Mouse (Mus musculus): Measurements from ENCODE around the gene Elmo3. TPM values are rescaled to one million over a fixed set of nuclear protein-coding genes. Genes with fewer than 3 reads are reported as not detected.

Elmo3 gene
- polyA plus RNA-seq, 1 experiment from 2014 or later, result 2.6 TPM

DNA sequence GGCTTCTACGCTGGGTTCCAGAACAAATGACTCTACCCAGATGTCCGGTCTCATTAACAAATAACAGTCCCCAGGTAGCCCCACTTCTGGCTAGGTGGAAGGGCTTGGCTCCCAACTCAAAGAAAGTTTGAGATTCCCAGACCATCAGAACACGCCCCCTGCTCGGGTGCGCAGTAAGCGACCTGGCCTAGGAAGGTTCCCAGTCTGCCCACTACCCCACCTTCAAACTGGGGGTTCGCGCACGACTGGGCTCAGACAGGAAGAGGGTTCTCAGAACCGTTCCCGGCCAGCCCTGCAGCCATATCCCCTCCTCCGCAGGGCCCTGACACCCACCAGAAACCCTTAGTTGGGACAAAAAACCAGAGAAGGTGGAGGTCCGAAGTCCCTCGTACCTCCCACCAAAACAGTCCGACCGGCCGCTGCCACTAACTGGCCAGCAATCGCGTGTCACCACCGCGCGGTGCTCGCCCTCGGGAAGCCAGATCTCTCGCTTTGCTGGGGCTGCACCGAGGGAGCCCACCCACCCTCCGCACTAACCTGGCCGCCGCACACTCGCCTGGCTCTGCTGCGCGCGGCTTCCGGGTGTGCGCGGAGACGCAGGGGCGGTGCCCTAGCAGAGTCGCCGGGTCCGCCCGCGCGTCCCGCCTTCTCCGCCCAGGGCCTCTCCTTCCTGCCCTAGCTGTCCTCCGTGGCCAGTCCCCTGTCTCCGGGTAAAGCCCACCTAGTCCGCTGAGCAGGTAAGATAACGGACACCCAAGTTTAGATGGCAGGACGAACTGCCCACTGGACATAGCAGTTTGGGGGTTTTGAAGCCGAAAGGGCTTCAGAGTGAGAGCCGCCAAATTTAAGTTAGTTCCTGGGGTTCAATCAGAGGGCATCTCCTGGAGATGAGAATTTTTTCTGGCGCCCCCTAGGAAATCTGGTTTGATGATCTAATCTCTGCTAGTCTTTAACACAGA is 41.1 kb upstream of the Elmo3 start, which contains the start of the genes Tradd and Fbxl8:
TSS of gene Tradd (minus strand) at position 586 of the 959 bp plus-strand sequence.
TSS of gene Fbxl8 (plus strand) at position 625 of the 959 bp plus-strand sequence.
- H3K36me3 ChIP-seq (ENCODE audit: control insufficient read depth, insufficient read depth, low read length), result no peaks in the 10 kb centered on the region
- peaks cover 8% of the 10 kb centered on the region; the same call in 1 of the 2 replicates for H3K4me1 ChIP-seq (replicated peaks; ENCODE audit: control insufficient read depth, insufficient read depth, low read length)
- no peaks in the 10 kb centered on the region for H3K9me3 ChIP-seq (ENCODE audit: control insufficient read depth, low read length)
- DNase-seq (ENCODE audit: low spot score), result peak; percentile 69
- no peak within 1 kb of the TSS for H3K27ac ChIP-seq (ENCODE audit: low read depth, low read length)
- peak within 1 kb of the TSS; percentile 53 for H3K9ac ChIP-seq (ENCODE audit: low read depth, low read length)
- H3K4me2 ChIP-seq (replicated peaks; ENCODE audit: low read depth, low read length), result peak within 1 kb of the TSS; percentile 81
- H3K4me3 ChIP-seq (ENCODE audit: low read depth, low read length), result peak within 1 kb of the TSS; percentile 60
- whole genome bisulfite sequencing, result 2% methylated on average over 54 of the region's 54 CpGs
- peak; percentile 17; the same call in 1 of the 2 replicates for ATAC-seq (ENCODE audit: low FRiP score)
- H3K27me3 ChIP-seq (ENCODE audit: control insufficient read depth, insufficient read depth, low read length), result peaks cover 80% of the 10 kb centered on the region

DNA sequence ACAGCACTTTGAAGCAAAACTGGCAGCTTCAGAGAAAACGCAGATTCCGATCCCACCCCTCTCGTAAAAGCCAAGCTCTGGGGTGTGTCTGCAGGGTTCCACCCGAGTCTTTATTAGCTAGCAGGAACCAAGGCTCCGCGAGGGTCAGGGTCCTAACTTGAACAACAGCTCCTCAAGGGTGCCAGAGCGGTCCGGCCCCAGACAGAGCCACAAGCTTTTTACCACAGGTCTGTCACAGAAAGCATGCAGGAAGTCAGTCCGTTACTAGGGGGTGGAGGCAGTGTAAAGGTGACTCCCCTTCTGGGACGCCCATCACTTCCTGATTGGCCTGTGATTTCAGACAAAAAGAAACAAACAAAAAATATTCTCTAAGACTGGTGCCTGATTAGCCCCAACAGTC is 40.3 kb upstream of the Elmo3 start:
- WGBS, result 15% methylated on average over 10 of the region's 10 CpGs
- Histone ChIP-seq H3K9ac (ENCODE audit: low read depth, low read length) (no peak overlapping the region), H3K4me3 (ENCODE audit: low read depth, low read length) (peak overlapping the region; percentile 60; the same call in 1 of the 2 replicates), H3K4me2 (replicated peaks; ENCODE audit: low read depth, low read length) (0 out of 2 replicates have a peak overlapping the region, but pooled peaks have one; percentile 81), H3K36me3 (ENCODE audit: control insufficient read depth, insufficient read depth, low read length) (no peaks in the 10 kb centered on the region), H3K9me3 (ENCODE audit: control insufficient read depth, low read length) (no peaks in the 10 kb centered on the region), H3K27ac (ENCODE audit: low read depth, low read length) (no peak overlapping the region), H3K4me1 (replicated peaks; ENCODE audit: control insufficient read depth, insufficient read depth, low read length) (peaks cover 8% of the 10 kb centered on the region; the same call in 1 of the 2 replicates), H3K27me3 (ENCODE audit: control insufficient read depth, insufficient read depth, low read length) (peaks cover 81% of the 10 kb centered on the region)
- ATAC-seq (ENCODE audit: low FRiP score) (no peak), DNase-seq (ENCODE audit: low spot score) (peak; percentile 23)

DNA sequence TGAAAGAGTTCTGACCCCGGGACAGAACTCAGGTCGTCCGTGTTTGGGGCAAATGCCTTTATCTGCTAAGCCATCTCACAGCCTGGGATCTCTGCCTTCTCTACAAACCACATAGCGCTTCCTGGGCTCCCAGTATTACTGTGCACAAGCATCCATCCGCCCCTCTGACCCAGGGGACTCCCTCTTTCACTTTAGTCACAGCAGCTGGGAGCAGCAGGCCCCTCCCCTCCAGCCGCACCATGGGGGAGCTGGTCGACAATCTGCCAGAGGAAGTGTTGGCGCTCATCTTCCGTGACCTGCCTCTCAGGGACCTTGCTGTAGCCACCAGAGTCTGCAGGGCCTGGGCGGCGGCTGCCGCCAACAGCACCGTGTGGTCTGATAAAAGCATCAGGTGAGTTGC is 38.6 kb upstream of the Elmo3 start:
- Histone ChIP-seq H3K9ac (ENCODE audit: low read depth, low read length) (no peak overlapping the region), H3K4me3 (ENCODE audit: low read depth, low read length) (no peak overlapping the region), H3K4me2 (replicated peaks; ENCODE audit: low read depth, low read length) (no peak overlapping the region), H3K4me1 (replicated peaks; ENCODE audit: control insufficient read depth, insufficient read depth, low read length) (peaks cover 13% of the 10 kb centered on the region; the same call in 1 of the 2 replicates), H3K27me3 (ENCODE audit: control insufficient read depth, insufficient read depth, low read length) (peaks cover 87% of the 10 kb centered on the region), H3K9me3 (ENCODE audit: control insufficient read depth, low read length) (no peaks in the 10 kb centered on the region), H3K27ac (ENCODE audit: low read depth, low read length) (no peak overlapping the region), H3K36me3 (ENCODE audit: control insufficient read depth, insufficient read depth, low read length) (no peaks in the 10 kb centered on the region)
- DNase-seq (ENCODE audit: low spot score) (no peak), ATAC-seq (ENCODE audit: low FRiP score) (no peak)
- 7% methylated on average over 13 of the region's 13 CpGs for WGBS

DNA sequence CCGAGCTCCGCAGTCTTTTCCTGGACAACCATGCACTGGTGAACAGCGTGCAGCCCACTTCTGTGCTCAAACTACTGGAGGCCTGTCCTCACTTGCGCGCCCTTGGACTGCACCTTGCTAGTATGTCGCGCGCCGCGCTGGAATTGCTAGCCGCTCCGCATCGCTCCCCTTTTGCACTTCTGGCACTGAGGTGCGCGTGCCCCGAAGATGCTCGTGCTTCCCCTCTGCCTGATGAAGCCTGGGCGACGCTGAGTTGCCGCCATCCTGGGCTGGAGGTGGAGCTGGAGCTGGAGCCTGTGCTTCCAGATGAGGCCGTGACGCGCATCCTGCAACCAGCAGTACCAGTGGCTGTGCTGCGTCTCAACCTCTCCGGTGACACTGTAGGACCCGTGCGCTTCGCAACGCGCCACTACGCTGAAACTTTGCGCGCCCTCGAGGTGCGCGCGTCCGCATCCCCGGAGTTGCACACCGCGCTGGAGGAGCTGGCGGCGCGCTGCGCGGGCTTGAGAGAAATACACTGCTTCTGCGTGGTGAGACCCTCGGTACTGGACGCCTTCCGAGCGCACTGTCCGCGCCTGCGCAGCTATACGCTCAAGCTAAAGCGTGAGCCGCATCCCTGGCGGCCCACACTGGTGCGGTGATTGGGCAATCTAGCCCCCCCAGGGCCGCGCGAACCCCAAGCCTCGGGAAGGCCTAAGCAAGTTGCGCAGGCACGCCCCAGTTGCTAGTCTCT is 36.9 kb upstream of the Elmo3 start:
- peak overlapping the region; percentile 42; the same call in 1 of the 2 replicates for H3K9ac ChIP-seq (ENCODE audit: low read depth, low read length)
- under 1% methylated on average over 65 of the region's 65 CpGs for WGBS
- H3K27me3 ChIP-seq (ENCODE audit: control insufficient read depth, insufficient read depth, low read length), result peaks cover 92% of the 10 kb centered on the region
- no peaks in the 10 kb centered on the region for H3K9me3 ChIP-seq (ENCODE audit: control insufficient read depth, low read length)
- H3K4me3 ChIP-seq (ENCODE audit: low read depth, low read length), result peak overlapping the region; percentile 39
- DNase-seq (ENCODE audit: low spot score), result peak; percentile 86
- peak overlapping the region; percentile 76 for H3K4me2 ChIP-seq (replicated peaks; ENCODE audit: low read depth, low read length)
- H3K36me3 ChIP-seq (ENCODE audit: control insufficient read depth, insufficient read depth, low read length), result no peaks in the 10 kb centered on the region
- no peak overlapping the region for H3K27ac ChIP-seq (ENCODE audit: low read depth, low read length)
- H3K4me1 ChIP-seq (replicated peaks; ENCODE audit: control insufficient read depth, insufficient read depth, low read length), result peaks cover 13% of the 10 kb centered on the region; the same call in 1 of the 2 replicates
- peak; percentile 78 for ATAC-seq (ENCODE audit: low FRiP score)

DNA sequence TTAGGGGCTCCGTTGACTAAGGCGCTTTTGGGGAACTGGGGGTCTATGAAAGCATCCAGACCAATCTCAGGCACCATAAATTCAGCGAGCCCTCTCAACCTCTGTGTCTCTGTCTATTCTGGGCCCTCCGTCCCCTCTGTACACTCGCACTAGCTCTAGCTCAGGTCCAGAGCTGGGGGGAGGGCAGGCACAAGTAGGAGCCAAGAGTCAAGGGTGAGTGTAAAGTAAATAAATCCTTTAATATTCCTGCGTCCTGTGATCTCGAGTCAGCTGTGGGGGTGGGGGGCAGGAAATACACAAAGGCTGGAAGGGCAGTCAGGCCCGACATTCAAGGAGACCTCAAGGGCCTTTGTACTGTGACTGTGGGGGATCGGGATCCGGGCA is 36.3 kb upstream of the Elmo3 start:
- Histone ChIP-seq H3K36me3 (ENCODE audit: control insufficient read depth, insufficient read depth, low read length) (no peaks in the 10 kb centered on the region), H3K4me2 (replicated peaks; ENCODE audit: low read depth, low read length) (peak overlapping the region; percentile 76), H3K9me3 (ENCODE audit: control insufficient read depth, low read length) (no peaks in the 10 kb centered on the region), H3K27ac (ENCODE audit: low read depth, low read length) (no peak overlapping the region), H3K27me3 (ENCODE audit: control insufficient read depth, insufficient read depth, low read length) (peaks cover 93% of the 10 kb centered on the region), H3K4me1 (replicated peaks; ENCODE audit: control insufficient read depth, insufficient read depth, low read length) (peaks cover 13% of the 10 kb centered on the region; the same call in 1 of the 2 replicates), H3K9ac (ENCODE audit: low read depth, low read length) (peak overlapping the region; percentile 42; the same call in 1 of the 2 replicates), H3K4me3 (ENCODE audit: low read depth, low read length) (peak overlapping the region; percentile 39)
- no peak for DNase-seq (ENCODE audit: low spot score)
- 0% methylated on average over 10 of the region's 10 CpGs for WGBS
- peak; percentile 21 for ATAC-seq (ENCODE audit: low FRiP score)

DNA sequence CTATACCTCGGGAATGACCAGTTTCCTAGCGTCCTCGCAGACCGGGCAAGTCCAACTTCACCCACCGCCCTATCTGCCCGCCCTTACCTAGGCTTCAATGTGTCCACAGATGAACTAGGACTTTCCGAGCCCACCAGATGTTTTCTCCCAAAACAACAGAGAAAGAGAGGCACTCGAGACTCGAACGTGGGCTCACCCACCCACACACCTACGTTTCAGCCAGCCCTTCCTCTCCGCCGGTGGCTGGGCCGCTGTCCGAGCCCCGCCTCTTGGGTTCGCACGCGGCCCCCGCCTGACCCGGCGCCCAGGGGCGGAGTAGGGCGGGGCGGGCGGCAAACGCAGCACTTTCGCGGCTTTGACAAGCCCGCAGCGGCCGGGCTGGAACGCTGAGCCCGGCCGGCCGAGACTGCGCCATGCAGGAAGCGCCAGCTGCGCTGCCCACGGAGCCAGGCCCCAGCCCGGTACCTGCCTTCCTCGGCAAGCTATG is 35.9 kb upstream of the Elmo3 start, which contains the start of gene Hsf4:
TSS of gene Hsf4 (plus strand) at position 341 of the 487 bp plus-strand sequence.
- peak; percentile 59 for DNase-seq (ENCODE audit: low spot score)
- no peak for ATAC-seq (ENCODE audit: low FRiP score)
- H3K4me3 ChIP-seq (ENCODE audit: low read depth, low read length), result peak within 1 kb of the TSS; percentile 39
- H3K36me3 ChIP-seq (ENCODE audit: control insufficient read depth, insufficient read depth, low read length), result no peaks in the 10 kb centered on the region
- no peaks in the 10 kb centered on the region for H3K9me3 ChIP-seq (ENCODE audit: control insufficient read depth, low read length)
- H3K27ac ChIP-seq (ENCODE audit: low read depth, low read length), result no peak within 1 kb of the TSS
- WGBS, result 0% methylated on average over 38 of the region's 42 CpGs
- peak within 1 kb of the TSS; percentile 42; the same call in 1 of the 2 replicates for H3K9ac ChIP-seq (ENCODE audit: low read depth, low read length)
- H3K4me1 ChIP-seq (replicated peaks; ENCODE audit: control insufficient read depth, insufficient read depth, low read length), result peaks cover 13% of the 10 kb centered on the region; the same call in 1 of the 2 replicates
- peak within 1 kb of the TSS; percentile 76 for H3K4me2 ChIP-seq (replicated peaks; ENCODE audit: low read depth, low read length)
- peaks cover 91% of the 10 kb centered on the region for H3K27me3 ChIP-seq (ENCODE audit: control insufficient read depth, insufficient read depth, low read length)

DNA sequence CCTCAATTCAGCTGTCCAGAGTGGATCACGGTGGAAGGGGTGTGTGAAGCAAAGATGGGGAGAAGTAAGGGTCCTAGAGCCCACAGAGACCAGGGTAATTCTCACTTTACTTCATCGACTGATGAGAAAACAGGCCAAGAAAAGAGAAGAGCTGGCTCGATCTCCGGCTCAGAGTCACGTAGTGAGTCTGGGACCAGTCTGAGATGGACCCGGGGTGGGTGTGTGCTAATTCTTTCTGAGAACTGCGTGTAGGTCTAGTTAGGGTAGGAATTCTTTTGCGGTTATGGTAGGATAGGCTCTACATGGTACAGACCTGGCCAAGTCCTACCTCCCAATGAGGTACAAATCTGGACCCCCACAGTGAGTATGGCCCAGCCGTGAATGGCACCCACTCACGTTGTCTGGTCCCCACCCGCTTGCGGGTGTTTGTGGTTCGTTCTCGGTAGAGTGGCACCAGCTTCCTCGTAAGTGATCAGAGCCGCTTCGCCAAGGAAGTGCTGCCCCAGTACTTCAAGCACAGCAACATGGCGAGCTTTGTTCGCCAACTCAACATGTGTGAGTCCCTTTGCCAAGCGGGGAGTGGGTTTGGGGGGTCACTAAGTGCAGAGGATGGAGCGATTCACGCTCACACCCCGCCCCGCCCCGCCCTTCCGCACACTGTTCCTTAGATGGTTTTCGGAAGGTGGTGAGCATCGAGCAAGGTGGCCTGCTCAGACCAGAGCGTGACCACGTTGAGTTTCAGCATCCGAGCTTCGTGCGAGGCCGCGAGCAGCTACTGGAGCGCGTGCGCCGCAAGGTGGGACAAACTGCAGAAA is 35.1 kb upstream of the Elmo3 start:
- no peak overlapping the region for H3K27ac ChIP-seq (ENCODE audit: low read depth, low read length)
- ATAC-seq (ENCODE audit: low FRiP score) (no peak), DNase-seq (ENCODE audit: low spot score) (peak; percentile 46)
- no peaks in the 10 kb centered on the region for H3K9me3 ChIP-seq (ENCODE audit: control insufficient read depth, low read length)
- WGBS, result 2% methylated on average over 39 of the region's 39 CpGs
- peak overlapping the region; percentile 76 for H3K4me2 ChIP-seq (replicated peaks; ENCODE audit: low read depth, low read length)
- H3K9ac ChIP-seq (ENCODE audit: low read depth, low read length), result no peak overlapping the region
- no peaks in the 10 kb centered on the region for H3K36me3 ChIP-seq (ENCODE audit: control insufficient read depth, insufficient read depth, low read length)
- H3K27me3 ChIP-seq (ENCODE audit: control insufficient read depth, insufficient read depth, low read length), result peaks cover 92% of the 10 kb centered on the region
- H3K4me3 ChIP-seq (ENCODE audit: low read depth, low read length), result peak overlapping the region; percentile 39
- H3K4me1 ChIP-seq (replicated peaks; ENCODE audit: control insufficient read depth, insufficient read depth, low read length), result peaks cover 13% of the 10 kb centered on the region; the same call in 1 of the 2 replicates

DNA sequence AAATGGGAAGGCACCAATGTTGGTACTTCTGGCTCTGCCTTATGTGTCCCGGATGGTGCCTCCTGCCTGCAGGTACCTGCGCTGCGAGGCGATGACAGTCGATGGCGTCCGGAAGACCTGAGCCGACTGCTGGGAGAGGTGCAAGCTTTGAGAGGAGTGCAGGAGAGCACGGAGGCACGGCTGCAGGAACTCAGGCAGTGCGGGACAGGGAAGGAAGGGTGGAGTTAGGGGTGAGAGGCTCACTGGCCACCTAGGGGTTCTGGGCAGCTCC is 34.5 kb upstream of the Elmo3 start:
- no peak overlapping the region for H3K9ac ChIP-seq (ENCODE audit: low read depth, low read length)
- peaks cover 93% of the 10 kb centered on the region for H3K27me3 ChIP-seq (ENCODE audit: control insufficient read depth, insufficient read depth, low read length)
- peaks cover 14% of the 10 kb centered on the region for H3K4me1 ChIP-seq (replicated peaks; ENCODE audit: control insufficient read depth, insufficient read depth, low read length)
- H3K9me3 ChIP-seq (ENCODE audit: control insufficient read depth, low read length), result no peaks in the 10 kb centered on the region
- H3K27ac ChIP-seq (ENCODE audit: low read depth, low read length), result no peak overlapping the region
- no peaks in the 10 kb centered on the region for H3K36me3 ChIP-seq (ENCODE audit: control insufficient read depth, insufficient read depth, low read length)
- DNase-seq (ENCODE audit: low spot score), result peak; percentile 36
- no peak for ATAC-seq (ENCODE audit: low FRiP score)
- WGBS, result 3% methylated on average over 11 of the region's 11 CpGs
- H3K4me2 ChIP-seq (replicated peaks; ENCODE audit: low read depth, low read length), result no peak overlapping the region
- no peak overlapping the region for H3K4me3 ChIP-seq (ENCODE audit: low read depth, low read length)
